Mouse (Mus musculus): ENCODE measurements around the gene Chd3. TPM values are rescaled to one million over a fixed set of nuclear protein-coding genes. Genes with fewer than 3 reads are reported as not detected.

The Chd3 gene
- polyA plus RNA-seq, 1 experiment from 2014 or later, result 2.6 TPM

DNA sequence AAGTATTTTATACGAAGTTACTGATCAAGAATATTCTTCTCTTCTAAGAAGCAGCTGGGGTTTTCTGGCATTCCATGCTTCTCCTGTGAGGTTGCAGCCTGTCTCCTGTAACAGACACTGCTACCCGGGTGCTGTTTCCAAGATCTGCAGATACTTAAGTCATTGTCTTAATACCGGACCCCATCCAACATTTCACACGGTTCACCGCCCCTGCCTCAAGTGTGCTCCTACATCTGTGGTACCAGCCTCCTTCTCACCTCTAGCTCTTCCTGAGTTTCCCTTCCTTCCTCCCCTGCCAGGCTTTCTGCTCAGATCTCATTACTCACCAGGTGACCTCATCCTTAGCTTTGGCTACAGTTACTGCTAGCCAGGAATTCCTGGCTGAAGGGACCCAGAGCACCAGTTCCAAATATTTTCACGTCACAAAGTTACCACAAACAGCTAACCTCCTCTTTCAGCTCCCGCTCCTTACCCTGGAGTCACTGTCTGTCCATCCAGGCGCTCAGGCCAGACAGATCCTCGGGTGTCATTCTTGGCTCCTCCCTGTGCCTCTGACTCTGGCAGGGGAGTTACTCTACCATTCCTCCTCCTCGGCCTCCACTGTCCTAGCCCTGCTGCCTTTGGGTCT lies 13.4 kb upstream of the Chd3 start:
- WGBS (ENCODE audit: insufficient replicate concordance), result 73% methylated on average over 10 of the region's 10 CpGs

GRCm38 (mm10) chr11:69381356-69381755 lies 12.2 kb upstream of the Chd3 start:
- Histone ChIP-seq H3K27me3 (no peaks in the 10 kb centered on the region), H3K36me3 (no peaks in the 10 kb centered on the region), H3K9ac (no peak overlapping the region), H3K9me3 (replicated peaks) (no peaks in the 10 kb centered on the region), H3K4me3 (replicated peaks) (no peak overlapping the region), H3K4me1 (replicated peaks) (peaks cover 23% of the 10 kb centered on the region), H3K4me2 (no peak overlapping the region), H3K27ac (no peak overlapping the region)
- ATAC-seq (ENCODE audit: low read depth) (no peak), DNase-seq (no peak)
- 74% methylated on average over 6 of the region's 6 CpGs for WGBS (ENCODE audit: insufficient replicate concordance)

More for the DNA sequence above, 13.4 kb upstream of the Chd3 start:
- H3K27ac ChIP-seq, result no peak overlapping the region
- DNase-seq (no peak), ATAC-seq (ENCODE audit: low read depth) (no peak)
- H3K27me3 ChIP-seq, result no peaks in the 10 kb centered on the region
- H3K9me3 ChIP-seq (replicated peaks), result no peaks in the 10 kb centered on the region
- H3K4me1 ChIP-seq (replicated peaks), result peaks cover 12% of the 10 kb centered on the region
- no peak overlapping the region for H3K4me2 ChIP-seq
- H3K9ac ChIP-seq, result no peak overlapping the region
- no peak overlapping the region for H3K4me3 ChIP-seq (replicated peaks)
- no peaks in the 10 kb centered on the region for H3K36me3 ChIP-seq

DNA sequence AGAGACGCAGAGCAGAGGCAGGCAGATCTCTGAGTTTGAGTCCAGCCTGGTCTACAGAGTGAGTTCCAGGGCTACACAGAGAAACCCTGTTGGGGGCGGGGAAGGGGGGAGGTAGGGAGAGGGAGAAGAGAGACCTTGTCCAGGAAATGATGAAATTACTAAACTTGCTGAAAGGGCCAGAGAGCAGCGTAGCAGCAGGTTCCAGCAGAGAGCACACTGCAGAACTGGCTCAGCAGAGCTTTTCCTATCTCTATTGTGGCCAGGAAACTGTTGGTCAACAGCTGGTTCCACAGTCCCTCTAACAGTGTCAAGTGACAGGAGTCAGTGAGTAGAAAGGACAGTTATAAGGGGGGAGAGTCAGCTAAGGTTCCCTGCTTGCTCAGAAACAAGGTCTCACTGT lies 10.4 kb upstream of the Chd3 start:
- H3K27me3 ChIP-seq, result no peaks in the 10 kb centered on the region
- no peak overlapping the region for H3K9ac ChIP-seq
- H3K9me3 ChIP-seq (replicated peaks), result no peaks in the 10 kb centered on the region
- no peaks in the 10 kb centered on the region for H3K36me3 ChIP-seq
- no peak overlapping the region for H3K4me3 ChIP-seq (replicated peaks)
- peak; percentile 55; the same call in 1 of the 2 replicates for ATAC-seq (ENCODE audit: low read depth)
- 37% methylated on average over 3 of the region's 3 CpGs for WGBS (ENCODE audit: insufficient replicate concordance)
- no peak overlapping the region for H3K4me2 ChIP-seq
- DNase-seq, result no peak
- peaks cover 29% of the 10 kb centered on the region for H3K4me1 ChIP-seq (replicated peaks)
- H3K27ac ChIP-seq, result peak overlapping the region; percentile 36; the same call in 1 of the 2 replicates

DNA sequence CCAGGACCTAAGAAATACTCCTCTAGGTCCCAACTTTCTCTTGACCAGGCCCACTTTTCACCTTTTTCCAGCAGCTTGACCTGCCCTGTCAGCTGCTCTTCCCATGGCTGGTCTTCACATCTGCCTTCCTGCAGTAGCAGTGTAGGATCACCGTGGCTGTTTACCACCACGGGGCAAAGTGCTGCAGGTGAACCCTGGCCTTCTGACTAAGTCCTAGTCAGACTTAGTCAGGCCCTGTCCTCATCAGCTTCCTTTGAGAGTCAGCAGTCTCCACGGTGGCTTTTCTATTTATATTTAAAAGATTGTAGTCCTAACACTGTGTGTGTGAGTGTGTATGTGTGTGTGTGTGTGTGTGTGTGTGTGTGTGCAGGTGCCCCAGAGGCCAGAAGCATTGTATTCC lies 8.6 kb upstream of the Chd3 start:
- Histone ChIP-seq H3K4me2 (no peak overlapping the region; the same call in 1 of the 2 replicates), H3K4me3 (replicated peaks) (no peak overlapping the region), H3K4me1 (replicated peaks) (peaks cover 47% of the 10 kb centered on the region), H3K36me3 (no peaks in the 10 kb centered on the region), H3K27me3 (no peaks in the 10 kb centered on the region), H3K9ac (no peak overlapping the region), H3K9me3 (replicated peaks) (no peaks in the 10 kb centered on the region), H3K27ac (peak overlapping the region; percentile 31)
- 63% methylated on average over 3 of the region's 3 CpGs for WGBS (ENCODE audit: insufficient replicate concordance)
- ATAC-seq (ENCODE audit: low read depth) (no peak), DNase-seq (no peak)

- no peak overlapping the region for H3K4me2 ChIP-seq
- H3K27me3 ChIP-seq, result peaks cover 11% of the 10 kb centered on the region; the same call in 1 of the 2 replicates
- no peak overlapping the region for H3K27ac ChIP-seq
- H3K9ac ChIP-seq, result no peak overlapping the region
- no peaks in the 10 kb centered on the region for H3K36me3 ChIP-seq
- WGBS (ENCODE audit: insufficient replicate concordance), result 74% methylated on average over 4 of the region's 4 CpGs
- no peaks in the 10 kb centered on the region for H3K9me3 ChIP-seq (replicated peaks)
- ATAC-seq (ENCODE audit: low read depth) (no peak), DNase-seq (no peak)
- H3K4me1 ChIP-seq (replicated peaks), result peaks cover 68% of the 10 kb centered on the region
- no peak overlapping the region for H3K4me3 ChIP-seq (replicated peaks)
Measured at GRCm38 (mm10) chr11:69375646-69376045, 6.4 kb upstream of the Chd3 start.

DNA sequence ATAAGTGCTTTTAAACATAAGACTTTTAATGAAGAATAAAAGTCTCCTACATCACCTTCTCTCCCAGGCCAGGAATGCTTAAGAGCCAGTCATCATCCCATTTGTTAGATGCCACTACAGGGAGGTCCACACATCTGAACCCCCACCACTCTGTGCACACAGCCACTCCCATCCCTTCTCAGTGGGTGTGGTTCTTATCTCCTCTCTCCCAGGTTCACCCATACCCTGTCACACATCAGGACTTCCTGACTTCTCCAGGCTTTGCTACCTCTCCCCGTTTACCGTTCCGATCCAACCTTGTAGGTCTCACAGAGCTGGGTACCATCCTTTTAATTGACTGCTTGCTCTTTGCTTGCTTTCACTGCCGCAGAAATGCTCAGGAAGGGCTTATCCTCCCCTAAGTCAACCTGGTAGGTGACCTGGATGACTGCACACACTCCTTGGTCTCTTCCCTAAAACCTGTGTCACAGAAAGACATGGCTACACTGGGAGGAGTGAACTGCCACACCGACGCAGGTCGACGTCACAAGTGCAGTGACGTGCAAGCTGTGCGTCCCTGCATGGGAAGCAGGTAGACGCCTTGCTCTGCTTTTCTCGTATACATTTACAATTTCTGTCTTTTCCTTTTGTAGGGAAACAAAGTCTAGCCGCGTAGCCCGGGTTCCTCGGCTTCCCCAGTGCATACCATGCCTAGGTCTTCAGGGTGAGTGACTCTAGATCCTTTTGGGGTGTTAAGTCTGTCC lies 4.2 kb upstream of the Chd3 start:
- peak; percentile 72 for DNase-seq

DNA sequence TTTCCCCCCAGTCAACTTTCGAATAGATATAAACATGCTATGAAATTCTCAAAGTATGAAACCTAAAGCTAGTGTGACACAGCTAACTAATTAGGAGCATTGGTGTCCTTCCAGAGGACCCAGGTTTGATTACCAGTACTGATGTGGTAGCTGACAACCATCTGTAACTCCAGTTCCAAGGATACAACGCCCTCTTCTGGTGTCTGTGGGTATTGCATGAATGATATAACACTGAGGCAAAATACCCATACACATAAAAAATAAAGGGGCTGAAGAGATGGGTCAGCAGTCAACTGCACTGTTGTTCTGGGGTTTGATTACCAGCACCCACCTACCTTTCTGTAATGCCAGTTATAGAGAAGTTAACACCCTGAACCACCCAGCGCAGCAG lies 3.6 kb upstream of the Chd3 start:
- H3K36me3 ChIP-seq, result no peaks in the 10 kb centered on the region
- H3K27me3 ChIP-seq, result peaks cover 34% of the 10 kb centered on the region
- no peaks in the 10 kb centered on the region for H3K9me3 ChIP-seq (replicated peaks)
- H3K9ac ChIP-seq, result peak overlapping the region; percentile 70; the same call in 1 of the 2 replicates
- H3K4me2 ChIP-seq, result peak overlapping the region; percentile 69
- DNase-seq (no peak), ATAC-seq (ENCODE audit: low read depth) (no peak)
- peak overlapping the region; percentile 91 for H3K27ac ChIP-seq
- 48% methylated on average over 3 of the region's 3 CpGs for WGBS (ENCODE audit: insufficient replicate concordance)
- peaks cover 78% of the 10 kb centered on the region for H3K4me1 ChIP-seq (replicated peaks)
- H3K4me3 ChIP-seq (replicated peaks), result peak overlapping the region; percentile 47

More for the DNA sequence above, 4.2 kb upstream of the Chd3 start:
- H3K27me3 ChIP-seq, result peaks cover 28% of the 10 kb centered on the region
- H3K4me2 ChIP-seq, result peak overlapping the region; percentile 69
- ATAC-seq (ENCODE audit: low read depth), result peak; percentile 98
- peak overlapping the region; percentile 47 for H3K4me3 ChIP-seq (replicated peaks)
- H3K36me3 ChIP-seq, result no peaks in the 10 kb centered on the region
- peaks cover 72% of the 10 kb centered on the region for H3K4me1 ChIP-seq (replicated peaks)
- peak overlapping the region; percentile 91 for H3K27ac ChIP-seq
- H3K9me3 ChIP-seq (replicated peaks), result no peaks in the 10 kb centered on the region
- H3K9ac ChIP-seq, result peak overlapping the region; percentile 70
- WGBS (ENCODE audit: insufficient replicate concordance), result 59% methylated on average over 16 of the region's 16 CpGs

GRCm38 (mm10) chr11:69372056-69372779 lies 3.0 kb upstream of the Chd3 start:
- Histone ChIP-seq H3K4me1 (replicated peaks) (peaks cover 78% of the 10 kb centered on the region), H3K4me3 (replicated peaks) (peak overlapping the region; percentile 47), H3K27me3 (peaks cover 39% of the 10 kb centered on the region), H3K27ac (peak overlapping the region; percentile 91), H3K9me3 (replicated peaks) (no peaks in the 10 kb centered on the region), H3K36me3 (no peaks in the 10 kb centered on the region), H3K4me2 (peak overlapping the region; percentile 69), H3K9ac (peak overlapping the region; percentile 24)
- WGBS (ENCODE audit: insufficient replicate concordance), result 37% methylated on average over 12 of the region's 12 CpGs
- no peak for DNase-seq
- no peak for ATAC-seq (ENCODE audit: low read depth)

- 72% methylated on average over 12 of the region's 12 CpGs for WGBS (ENCODE audit: insufficient replicate concordance)
- peaks cover 46% of the 10 kb centered on the region for H3K27me3 ChIP-seq
- peaks cover 78% of the 10 kb centered on the region for H3K4me1 ChIP-seq (replicated peaks)
- ATAC-seq (ENCODE audit: low read depth) (no peak), DNase-seq (no peak)
- peak overlapping the region; percentile 24; the same call in 1 of the 2 replicates for H3K9ac ChIP-seq
- no peaks in the 10 kb centered on the region for H3K36me3 ChIP-seq
- peak overlapping the region; percentile 91 for H3K27ac ChIP-seq
- H3K4me2 ChIP-seq, result peak overlapping the region; percentile 69
- H3K9me3 ChIP-seq (replicated peaks), result no peaks in the 10 kb centered on the region
- H3K4me3 ChIP-seq (replicated peaks), result peak overlapping the region; percentile 47; the same call in 1 of the 2 replicates
Measured at GRCm38 (mm10) chr11:69371601-69372000, 2.4 kb upstream of the Chd3 start.

- Histone ChIP-seq H3K27me3 (peaks cover 54% of the 10 kb centered on the region), H3K9ac (peak overlapping the region; percentile 5; the same call in 1 of the 2 replicates)
- DNase-seq, result no peak
Measured at GRCm38 (mm10) chr11:69370817-69371215, 1.6 kb upstream of the Chd3 start.

More at GRCm38 (mm10) chr11:69370817-69371215, 1.6 kb upstream of the Chd3 start:
- H3K4me1 ChIP-seq (replicated peaks), result peaks cover 81% of the 10 kb centered on the region
- peak overlapping the region; percentile 91 for H3K27ac ChIP-seq
- 37% methylated on average over 9 of the region's 9 CpGs for WGBS (ENCODE audit: insufficient replicate concordance)
- H3K4me2 ChIP-seq, result peak overlapping the region; percentile 18; the same call in 1 of the 2 replicates
- no peak overlapping the region for H3K4me3 ChIP-seq (replicated peaks)
- H3K36me3 ChIP-seq, result no peaks in the 10 kb centered on the region
- no peak for ATAC-seq (ENCODE audit: low read depth)
- no peaks in the 10 kb centered on the region for H3K9me3 ChIP-seq (replicated peaks)

Data from liver, embryonic 13.5 days (tissue).